Mouse (Mus musculus): ENCODE data around the gene Fam3b. TPM values are rescaled to one million over a fixed set of nuclear protein-coding genes. Genes with fewer than 3 reads are reported as not detected.

The Fam3b gene
- total RNA-seq, 2 experiments from 2014 or later: not detected

- Histone ChIP-seq H3K27ac (no peak overlapping the region), H3K4me3 (no peak overlapping the region)
- DNase-seq: no peak
- intact Hi-C loops (cut with DNase I): loop anchor here (5.0 kb wide), 1 partner anchor 156 kb away; no protein-coding TSS in a partner anchor
- no peak for TF ChIP-seq CTCF (IDR thresholded peaks at IDR 0.05)
Measured at GRCm38 (mm10) chr16:97467993-97468791, 46.4 kb downstream of the Fam3b start.

GRCm38 (mm10) chr16:97467472-97467871, 47.1 kb downstream of the Fam3b start:
- DNase-seq: no peak

DNA sequence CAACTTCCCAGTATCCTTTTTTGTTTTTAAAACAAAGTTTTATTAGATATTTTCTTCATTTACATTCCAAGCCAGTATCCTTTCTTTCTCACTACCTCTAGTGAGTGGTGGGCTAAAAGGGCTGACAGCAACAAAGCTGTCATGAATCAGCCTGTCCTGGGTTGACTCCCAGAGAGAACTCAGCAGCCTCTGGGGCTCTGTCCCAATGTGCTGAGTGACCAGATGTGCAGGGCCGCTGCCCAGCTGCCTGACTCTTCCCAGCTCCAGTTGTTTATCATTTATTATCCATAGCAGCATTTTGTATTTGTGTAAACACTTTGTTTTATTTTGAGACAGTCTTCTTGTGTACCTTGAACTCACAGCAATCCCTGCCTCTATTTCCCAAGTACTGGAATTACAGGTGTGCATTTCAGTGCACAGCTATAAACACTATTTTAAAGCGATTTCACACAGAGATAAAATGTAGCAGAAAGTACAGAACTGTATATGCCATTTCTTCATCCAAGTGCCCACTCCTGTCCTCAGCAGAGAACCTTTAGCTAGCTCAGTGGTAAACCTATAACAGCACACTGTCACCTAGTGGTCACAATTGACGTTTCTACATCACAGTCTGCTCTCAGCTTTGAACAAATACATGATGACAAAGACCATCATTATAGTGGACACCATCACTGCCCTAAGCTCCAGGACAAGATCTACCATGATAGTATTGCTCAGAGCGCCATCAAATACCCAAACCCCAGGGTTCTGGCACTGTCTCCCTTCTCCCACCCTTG, 48.2 kb downstream of the Fam3b start:
- no peak overlapping the region for H3K27ac ChIP-seq
- no peak for DNase-seq
- intact Hi-C loops (cut with DNase I): loop anchor here (5.0 kb wide), 1 partner anchor 154 kb away; no protein-coding TSS in a partner anchor
- TF ChIP-seq CTCF (IDR thresholded peaks at IDR 0.05): peak; percentile 59
- no peak overlapping the region for H3K4me3 ChIP-seq

More at GRCm38 (mm10) chr16:97467472-97467871, 47.1 kb downstream of the Fam3b start:
- Histone ChIP-seq H3K4me3 (no peak overlapping the region), H3K27ac (no peak overlapping the region)
- no peak for TF ChIP-seq CTCF (IDR thresholded peaks at IDR 0.05)
- intact Hi-C loops (cut with DNase I): loop anchor here (5.0 kb wide), 1 partner anchor 155 kb away; no protein-coding TSS in a partner anchor

- DNase-seq: no peak
- Histone ChIP-seq H3K27ac (no peak within 1 kb of the TSS; the same call in 1 of the 2 replicates), H3K4me3 (peak within 1 kb of the TSS; percentile 13)
- intact Hi-C loops (cut with DNase I): no loop called here
- no peak for TF ChIP-seq CTCF (IDR thresholded peaks at IDR 0.05)
Measured at GRCm38 (mm10) chr16:97462481-97463181, 52.0 kb downstream of the Fam3b start, which contains the start of gene Mx1. Gene Mx1, minus strand, starts transcription at chr16:97462907.

- H3K27ac ChIP-seq: no peak overlapping the region
Measured at GRCm38 (mm10) chr16:97461271-97461670, 53.3 kb downstream of the Fam3b start.

DNA sequence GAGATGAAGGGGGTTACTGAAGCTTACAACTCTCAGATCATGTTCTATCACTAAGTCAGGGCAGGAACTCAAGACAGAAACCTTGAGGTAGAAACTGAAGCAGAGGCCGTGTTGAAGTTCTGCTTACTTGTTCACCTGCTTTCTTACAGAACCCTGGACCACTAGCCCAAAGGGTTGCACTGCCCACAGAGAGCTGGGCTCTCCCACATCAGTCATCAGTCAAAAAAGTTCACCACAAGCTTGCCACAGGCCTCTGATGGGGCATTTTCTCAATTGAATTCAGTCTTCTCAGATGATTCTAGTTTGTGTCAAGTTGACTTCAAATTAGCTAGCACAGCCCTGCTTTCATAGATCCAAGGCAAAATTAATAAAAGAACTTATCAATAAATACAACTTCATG, 54.8 kb downstream of the Fam3b start:
- Histone ChIP-seq H3K27ac (no peak overlapping the region), H3K4me3 (no peak overlapping the region)
- intact Hi-C loops (cut with DNase I): no loop called here
- no peak for DNase-seq
- no peak for TF ChIP-seq CTCF (IDR thresholded peaks at IDR 0.05)

More at GRCm38 (mm10) chr16:97461271-97461670, 53.3 kb downstream of the Fam3b start:
- no peak for DNase-seq
- no peak overlapping the region for H3K4me3 ChIP-seq
- intact Hi-C loops (cut with DNase I): no loop called here
- TF ChIP-seq CTCF (IDR thresholded peaks at IDR 0.05): no peak

GRCm38 (mm10) chr16:97447386-97447785, 67.2 kb downstream of the Fam3b start:
- no peak overlapping the region for H3K27ac ChIP-seq
- no peak for TF ChIP-seq CTCF (IDR thresholded peaks at IDR 0.05)
- intact Hi-C loops (cut with DNase I): loop anchor here (10.0 kb wide), 1 partner anchor 147 kb away; no protein-coding TSS in a partner anchor
- DNase-seq: no peak
- H3K4me3 ChIP-seq: no peak overlapping the region

- intact Hi-C loops (cut with DNase I): loop anchor here (2.0 to 10.0 kb wide), 2 partner anchors 125 to 151 kb away; no protein-coding TSS in a partner anchor
- peak; percentile 87 for TF ChIP-seq CTCF (IDR thresholded peaks at IDR 0.05)
- DNase-seq: no peak
- H3K4me3 ChIP-seq: no peak overlapping the region
- no peak overlapping the region for H3K27ac ChIP-seq
Measured at GRCm38 (mm10) chr16:97443670-97444263, 70.8 kb downstream of the Fam3b start.

DNA sequence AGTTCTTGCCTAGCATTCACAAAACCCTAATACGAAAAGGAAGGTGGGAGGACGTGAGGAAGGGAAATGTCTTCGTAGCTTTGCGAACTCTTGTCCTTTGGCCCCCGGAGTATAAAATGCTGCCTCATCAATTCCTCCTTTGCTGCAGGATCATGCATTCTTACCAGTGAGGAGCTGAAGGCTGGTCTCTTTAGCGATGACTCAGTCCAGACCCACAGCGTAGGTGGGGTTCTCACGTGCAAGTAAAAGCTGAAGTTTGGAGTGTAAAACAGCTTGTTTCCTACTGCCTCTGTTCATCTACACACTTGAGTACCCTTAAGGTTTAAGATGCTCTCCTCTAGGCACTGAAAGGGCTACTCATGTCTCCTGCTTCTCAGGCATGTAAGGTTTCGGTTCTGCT, 72.6 kb downstream of the Fam3b start:
- intact Hi-C loops (cut with DNase I): loop anchor here (10.0 kb wide), 1 partner anchor 153 kb away; no protein-coding TSS in a partner anchor
- H3K4me3 ChIP-seq: no peak overlapping the region
- no peak overlapping the region for H3K27ac ChIP-seq
- DNase-seq: no peak
- no peak for TF ChIP-seq CTCF (IDR thresholded peaks at IDR 0.05)

DNA sequence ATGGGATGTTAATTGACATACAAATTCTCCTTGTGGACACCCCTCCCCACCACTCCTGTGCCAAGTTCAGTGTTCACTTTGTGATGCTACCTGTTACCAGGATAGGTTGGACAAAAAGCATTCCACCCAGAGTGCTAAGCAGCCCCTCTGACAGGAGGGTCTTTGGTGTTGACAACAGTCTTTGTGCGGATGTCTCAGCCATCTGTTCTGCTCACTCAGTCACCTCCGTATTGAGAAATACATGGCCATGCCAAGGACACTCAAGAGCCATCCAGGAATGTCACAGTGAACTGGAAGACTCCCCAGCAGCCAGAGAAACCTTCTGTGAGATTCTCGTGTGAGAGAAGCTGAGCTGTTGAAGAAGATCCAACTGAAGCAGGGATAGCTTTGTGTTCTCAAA, 76.4 kb downstream of the Fam3b start:
- intact Hi-C loops (cut with DNase I): no loop called here
- no peak for DNase-seq
- Histone ChIP-seq H3K4me3 (no peak overlapping the region), H3K27ac (no peak overlapping the region)
- no peak for TF ChIP-seq CTCF (IDR thresholded peaks at IDR 0.05)

DNA sequence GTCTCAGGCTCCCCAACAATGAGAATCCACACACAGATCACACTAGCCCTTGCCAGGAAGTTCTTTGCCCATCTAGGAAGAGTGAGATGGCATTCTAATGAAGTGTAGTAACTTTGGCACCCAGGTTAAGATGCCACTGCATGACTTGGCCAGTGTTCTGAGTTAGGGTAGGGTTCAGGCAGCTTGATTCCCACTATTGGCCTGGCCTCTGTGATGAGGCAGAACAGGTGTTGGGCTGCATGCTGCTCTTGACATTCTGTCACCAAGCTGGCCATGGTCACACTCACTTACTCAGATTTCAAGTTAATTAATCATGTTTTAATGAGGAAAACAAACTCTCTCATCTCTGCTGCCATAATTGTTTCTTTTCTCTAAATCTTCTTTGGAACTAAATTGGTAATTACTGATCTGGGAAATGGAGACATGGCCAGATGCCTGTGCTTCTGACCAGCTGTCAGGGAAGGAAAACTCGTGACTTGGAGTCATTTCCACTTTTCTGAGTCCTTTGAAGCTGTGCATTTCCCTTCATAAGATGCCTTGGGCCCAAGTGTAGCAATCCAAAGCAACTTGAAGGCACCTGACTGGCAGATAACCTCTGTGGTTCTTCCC, 77.1 kb downstream of the Fam3b start:
- TF ChIP-seq CTCF (IDR thresholded peaks at IDR 0.05): no peak
- DNase-seq: peak; percentile 57
- intact Hi-C loops (cut with DNase I): no loop called here
- no peak overlapping the region for H3K27ac ChIP-seq
- H3K4me3 ChIP-seq: no peak overlapping the region

Measured in gastrocnemius, adult 2 months (tissue).